Mouse (Mus musculus) CH12.LX (cell line): ENCODE results near the gene Mkrn3.

Experiments
- CHD2 ChIP-seq: IDR thresholded peaks from 2 replicates; pipeline ENCODE4 v1.6.1; 2011; ENCODE audit warnings: low read length, improper control_type of control experiment
- CTCF ChIP-seq, 2 experiments: IDR thresholded peaks in 1 of 2; conservative IDR thresholded peaks in 1 of 2; 2 replicates each; pipeline ENCODE4 v1.5.1; 2011 to 2012; ENCODE audit warnings: low read depth in 2 of 2, low read length in 2 of 2, improper control_type of control experiment in 1 of 2, inconsistent platforms in 1 of 2, mild to moderate bottlenecking in 1 of 2, moderate library complexity in 1 of 2
- EP300 ChIP-seq: IDR thresholded peaks from 2 replicates; pipeline ENCODE4 v1.6.1; 2011; ENCODE audit warnings: low read length, improper control_type of control experiment
- HCFC1 ChIP-seq: IDR thresholded peaks from 2 replicates; pipeline ENCODE4 v1.6.1; 2012; ENCODE audit warnings: low read depth, mild to moderate bottlenecking, inconsistent platforms, low read length, improper control_type of control experiment
- IRF4 ChIP-seq: IDR thresholded peaks from 2 replicates; pipeline ENCODE4 v1.6.1; 2014; ENCODE audit warnings: low read depth, mild to moderate bottlenecking, inconsistent platforms, low read length, improper control_type of control experiment
- MXI1 ChIP-seq: IDR thresholded peaks from 2 replicates; pipeline ENCODE4 v1.6.1; 2011; ENCODE audit warnings: mild to moderate bottlenecking, low read depth, low read length, improper control_type of control experiment
- POLR2A ChIP-seq: IDR thresholded peaks from 2 replicates; pipeline ENCODE4 v1.6.1; 2011; ENCODE audit warnings: low read depth, mild to moderate bottlenecking, improper control_type of control experiment, low read length
- SMC3 ChIP-seq: IDR thresholded peaks from 2 replicates; pipeline ENCODE4 v1.6.1; 2011; ENCODE audit warnings: low read depth, low read length, improper control_type of control experiment
- UBTF ChIP-seq: IDR thresholded peaks from 2 replicates; pipeline ENCODE4 v1.6.1; 2012; ENCODE audit warnings: low read depth, mild to moderate bottlenecking, inconsistent platforms, low read length, improper control_type of control experiment, moderate library complexity
- ZMIZ1 ChIP-seq: IDR thresholded peaks from 2 replicates; pipeline ENCODE4 v1.6.1; 2012; ENCODE audit warnings: low read depth, mild to moderate bottlenecking, inconsistent platforms, low read length, improper control_type of control experiment

- no peak for TF ChIP-seq HCFC1
- no peak for TF ChIP-seq CTCF (conservative IDR thresholded peaks at IDR 0.05 in 1 of 2, IDR thresholded peaks at IDR 0.05 in 1 of 2; ENCODE audit: low read depth in 2 of 2, low read length in 2 of 2)
- TF ChIP-seq POLR2A = no peak
- TF ChIP-seq MXI1 = no peak
- TF ChIP-seq EP300 = no peak
- TF ChIP-seq SMC3 = no peak
- no peak for TF ChIP-seq ZMIZ1
- TF ChIP-seq UBTF = no peak
- no peak for TF ChIP-seq IRF4
- TF ChIP-seq CHD2 = no peak
Observed at GRCm38 (mm10) chr7:62378529-62378928, 41.4 kb downstream of the Mkrn3 start.
